ENCODE assay signal across 8 mouse cellular contexts in genomic region chr9:44233021-44233801, GRCm38 (mm10). TPM values are rescaled to one million over a fixed set of nuclear protein-coding genes. Genes with fewer than 3 reads are reported as not detected.
DNase-seq lines count a peak whose midpoint lies in the region; ATAC-seq and TF ChIP-seq lines count a peak whose summit lies in the region.

No protein-coding gene starts in this region.

- peak; percentile 91 for DNase-seq in heart, embryonic 10.5 days (ENCODE audit: low spot score)
- no peak for DNase-seq in heart, postnatal 4 days
- DNase-seq in embryonic facial prominence, embryonic 14.5 days (ENCODE audit: low spot score): peak; percentile 47
- peak; percentile 63 for DNase-seq in hindbrain, postnatal 0 days (ENCODE audit: low spot score)
- peak; percentile 73 for DNase-seq in thymus, adult 2 months
- DNase-seq in adrenal gland, postnatal 4 days (ENCODE audit: low spot score in 2 of 2): no peak

- ATAC-seq in embryonic facial prominence, embryonic 14.5 days (ENCODE audit: low read depth): peak; percentile 77
- ATAC-seq in hindbrain, postnatal 0 days: peak; percentile 73
- ATAC-seq in megakaryocyte-erythroid progenitor cell, adult 5-6 weeks (replicated peaks; ENCODE audit: low FRiP score, low TSS enrichment, poor library complexity, severe bottlenecking): peak; percentile 53

- TF ChIP-seq EP300 in ES-Bruce4 (IDR thresholded peaks at IDR 0.05; ENCODE audit: insufficient read depth, low read depth, low read length): no peak

- H3K4me1 ChIP-seq in heart, embryonic 10.5 days: peaks cover 38% of the 10 kb centered on the region
- H3K4me1 ChIP-seq in ES-Bruce4 (ENCODE audit: control insufficient read depth, insufficient read depth, low read length): no peaks in the 10 kb centered on the region
- H3K4me1 ChIP-seq in embryonic facial prominence, embryonic 14.5 days (ENCODE audit: control insufficient read depth, insufficient read depth, low read length): peaks cover 14% of the 10 kb centered on the region
- peaks cover 14% of the 10 kb centered on the region for H3K4me1 ChIP-seq in hindbrain, postnatal 0 days (ENCODE audit: insufficient read depth, low read length)
- H3K4me1 ChIP-seq in thymus, adult 2 months (replicated peaks; ENCODE audit: control insufficient read depth, insufficient read depth, low read length): peaks cover 41% of the 10 kb centered on the region

- H3K36me3 ChIP-seq in heart, embryonic 10.5 days: 0 out of 2 replicates have a peak, but pooled peaks cover 3% of the 10 kb centered on the region
- H3K36me3 ChIP-seq in ES-Bruce4 (ENCODE audit: control insufficient read depth, insufficient read depth, low read length, poor library complexity, severe bottlenecking): no peaks in the 10 kb centered on the region
- H3K36me3 ChIP-seq in embryonic facial prominence, embryonic 14.5 days (ENCODE audit: control insufficient read depth, insufficient read depth, low read length): no peaks in the 10 kb centered on the region
- H3K36me3 ChIP-seq in hindbrain, postnatal 0 days (ENCODE audit: insufficient read depth, low read length): no peaks in the 10 kb centered on the region
- H3K36me3 ChIP-seq in thymus, adult 2 months (ENCODE audit: control insufficient read depth, insufficient read depth, low read length): peaks cover 4% of the 10 kb centered on the region

- TF ChIP-seq POLR2A in ES-Bruce4 (IDR thresholded peaks at IDR 0.05; ENCODE audit: insufficient read depth, low read length): no peak
- peak; percentile 14; the same call in 1 of the 2 replicates for TF ChIP-seq POLR2A in thymus, adult 2 months (IDR thresholded peaks at IDR 0.05; ENCODE audit: control insufficient read depth, extremely low read depth, insufficient read depth, low read length, poor library complexity)

- peak overlapping the region; percentile 99 for H3K27ac ChIP-seq in heart, embryonic 10.5 days
- H3K27ac ChIP-seq in ES-Bruce4 (ENCODE audit: insufficient read depth, low read length): peak overlapping the region; percentile 78
- peak overlapping the region; percentile 86 for H3K27ac ChIP-seq in embryonic facial prominence, embryonic 14.5 days (replicated peaks; ENCODE audit: low read depth, low read length)
- H3K27ac ChIP-seq in hindbrain, postnatal 0 days: peak overlapping the region; percentile 96
- peak overlapping the region; percentile 66 for H3K27ac ChIP-seq in thymus, adult 2 months (ENCODE audit: control insufficient read depth, insufficient read depth, low read length)

- peak overlapping the region; percentile 94 for H3K9ac ChIP-seq in ES-Bruce4 (ENCODE audit: low read depth, poor library complexity, severe bottlenecking)
- H3K9ac ChIP-seq in embryonic facial prominence, embryonic 14.5 days (ENCODE audit: low read depth, low read length): peak overlapping the region; percentile 80
- peak overlapping the region; percentile 92 for H3K9ac ChIP-seq in hindbrain, postnatal 0 days (replicated peaks; ENCODE audit: low read length)

- under 1% methylated on average over 40 of the region's 40 CpGs for WGBS in heart, embryonic 10.5 days
- WGBS in embryonic facial prominence, embryonic 14.5 days: 1% methylated on average over 28 of the region's 40 CpGs
- 1% methylated on average over 40 of the region's 40 CpGs for WGBS in hindbrain, postnatal 0 days
- WGBS in thymus, adult 2 months: under 1% methylated on average over 40 of the region's 40 CpGs

- H3K4me2 ChIP-seq in embryonic facial prominence, embryonic 14.5 days (ENCODE audit: low read depth, low read length): peak overlapping the region; percentile 70
- peak overlapping the region; percentile 77 for H3K4me2 ChIP-seq in hindbrain, postnatal 0 days (ENCODE audit: low read depth, low read length)

- H3K4me3 ChIP-seq in heart, embryonic 10.5 days: peak overlapping the region; percentile 94
- H3K4me3 ChIP-seq in ES-Bruce4 (ENCODE audit: low read depth, low read length): peak overlapping the region; percentile 77
- H3K4me3 ChIP-seq in embryonic facial prominence, embryonic 14.5 days (ENCODE audit: low read depth, low read length): peak overlapping the region; percentile 86
- H3K4me3 ChIP-seq in hindbrain, postnatal 0 days (ENCODE audit: low read length): peak overlapping the region; percentile 97
- peak overlapping the region; percentile 85 for H3K4me3 ChIP-seq in thymus, adult 2 months (ENCODE audit: control insufficient read depth, insufficient read depth, low read length)

- no peak for TF ChIP-seq CTCF in ES-Bruce4 (IDR thresholded peaks at IDR 0.05; ENCODE audit: low read depth, low read length)
- no peak for TF ChIP-seq CTCF in hindbrain, postnatal 0 days (IDR thresholded peaks at IDR 0.05; ENCODE audit: low read depth)
- no peak for TF ChIP-seq CTCF in thymus, adult 2 months (IDR thresholded peaks at IDR 0.05; ENCODE audit: borderline replicate concordance, control insufficient read depth, extremely low read depth, insufficient read depth, low read length, poor library complexity)

- H3K9me3 ChIP-seq in heart, embryonic 10.5 days: no peaks in the 10 kb centered on the region
- no peaks in the 10 kb centered on the region for H3K9me3 ChIP-seq in ES-Bruce4 (replicated peaks; ENCODE audit: control insufficient read depth, insufficient read depth, low read length, poor library complexity, severe bottlenecking)
- no peaks in the 10 kb centered on the region for H3K9me3 ChIP-seq in embryonic facial prominence, embryonic 14.5 days (ENCODE audit: control insufficient read depth, low read length)
- H3K9me3 ChIP-seq in hindbrain, postnatal 0 days (ENCODE audit: low read length): no peaks in the 10 kb centered on the region

- no peaks in the 10 kb centered on the region for H3K27me3 ChIP-seq in heart, embryonic 10.5 days (ENCODE audit: insufficient read depth, poor library complexity, severe bottlenecking)
- H3K27me3 ChIP-seq in ES-Bruce4 (ENCODE audit: control insufficient read depth, insufficient read depth, low read length, poor library complexity, severe bottlenecking): no peaks in the 10 kb centered on the region
- no peaks in the 10 kb centered on the region for H3K27me3 ChIP-seq in embryonic facial prominence, embryonic 14.5 days (replicated peaks; ENCODE audit: control insufficient read depth, insufficient read depth, low read length)
- H3K27me3 ChIP-seq in hindbrain, postnatal 0 days (ENCODE audit: insufficient read depth, low read length): no peaks in the 10 kb centered on the region
- H3K27me3 ChIP-seq in thymus, adult 2 months (ENCODE audit: control insufficient read depth, insufficient read depth, low read length): no peaks in the 10 kb centered on the region

RNA-seq across cellular contexts. Expression of gene Cbl, which starts 0.6 kb away (rescaled TPM):
- 16.2 and 16.3 TPM in 2 replicates for polyA plus RNA-seq in heart, embryonic 10.5 days (2016; fragmentation: Nextera tagmentation; extraction: Ambion mirVana)
- 10 to 100 TPM; 28.5 to 28.8 TPM for total RNA-seq in heart, postnatal 4 days (2021)
- polyA plus RNA-seq in ES-Bruce4 (2011; ENCODE audit: insufficient read depth, insufficient read length, low read depth, missing spikeins): 58.8 and 62.0 TPM in 2 replicates
- 15.3 and 17.1 TPM in 2 replicates for polyA plus RNA-seq in embryonic facial prominence, embryonic 14.5 days (2014; fragmentation: Nextera tagmentation; extraction: Ambion mirVana)
- 24.2 and 30.5 TPM in 2 replicates for total RNA-seq in hindbrain, postnatal 0 days (2014; rRNA removed)
- polyA plus RNA-seq in hindbrain, postnatal 0 days (2015; fragmentation: Nextera tagmentation; extraction: Ambion mirVana): 13.2 and 14.3 TPM in 2 replicates
- total RNA-seq in megakaryocyte-erythroid progenitor cell, adult 5-6 weeks (2014; fragmentation: Nextera tagmentation): 36.5 and 38.8 TPM in 2 replicates
- total RNA-seq in megakaryocyte-erythroid progenitor cell, adult 5-6 weeks (2017): 8.4 and 39.5 TPM in 2 replicates
- 132 and 194 TPM in 2 replicates for polyA plus RNA-seq in thymus, adult 2 months (2012; rRNA removed)
- 10 to 100 TPM; 34.9 to 41.3 TPM for total RNA-seq in adrenal gland, postnatal 4 days (2021)

RNA-seq across cellular contexts. Expression of gene Ccdc153, which starts 7.3 kb away (rescaled TPM):
- polyA plus RNA-seq in heart, embryonic 10.5 days (2016; fragmentation: Nextera tagmentation; extraction: Ambion mirVana): not detected in 2 replicates
- total RNA-seq in heart, postnatal 4 days (2021): not detected
- not detected in 2 replicates for polyA plus RNA-seq in ES-Bruce4 (2011; ENCODE audit: insufficient read depth, insufficient read length, low read depth, missing spikeins)
- polyA plus RNA-seq in embryonic facial prominence, embryonic 14.5 days (2014; fragmentation: Nextera tagmentation; extraction: Ambion mirVana): 0.96 and 10.0 TPM in 2 replicates
- total RNA-seq in hindbrain, postnatal 0 days (2014; rRNA removed): 1.0 TPM in 1 of 2 replicates, not detected in the other
- polyA plus RNA-seq in hindbrain, postnatal 0 days (2015; fragmentation: Nextera tagmentation; extraction: Ambion mirVana): 2.2 and 2.6 TPM in 2 replicates
- total RNA-seq in megakaryocyte-erythroid progenitor cell, adult 5-6 weeks (2014; fragmentation: Nextera tagmentation): not detected in 2 replicates
- not detected in 2 replicates for total RNA-seq in megakaryocyte-erythroid progenitor cell, adult 5-6 weeks (2017)
- 6.1 and 13.0 TPM in 2 replicates for polyA plus RNA-seq in thymus, adult 2 months (2012; rRNA removed)
- total RNA-seq in adrenal gland, postnatal 4 days (2021): 1 to 10 TPM; 3.4 to 4.6 TPM

RNA-seq across cellular contexts. Expression of gene Pdzd3, which starts 18.1 kb away (rescaled TPM):
- polyA plus RNA-seq in heart, embryonic 10.5 days (2016; fragmentation: Nextera tagmentation; extraction: Ambion mirVana): not detected in 2 replicates
- total RNA-seq in heart, postnatal 4 days (2021): 1 to 10 TPM in 1 of 2 experiments, under 1 TPM in 1; 0.92 to 1.0 TPM
- polyA plus RNA-seq in ES-Bruce4 (2011; ENCODE audit: insufficient read depth, insufficient read length, low read depth, missing spikeins): not detected in 2 replicates
- 0.12 and 0.15 TPM in 2 replicates for polyA plus RNA-seq in embryonic facial prominence, embryonic 14.5 days (2014; fragmentation: Nextera tagmentation; extraction: Ambion mirVana)
- total RNA-seq in hindbrain, postnatal 0 days (2014; rRNA removed): 0.31 TPM in 1 of 2 replicates, not detected in the other
- 0.13 and 0.34 TPM in 2 replicates for polyA plus RNA-seq in hindbrain, postnatal 0 days (2015; fragmentation: Nextera tagmentation; extraction: Ambion mirVana)
- total RNA-seq in megakaryocyte-erythroid progenitor cell, adult 5-6 weeks (2014; fragmentation: Nextera tagmentation): not detected in 2 replicates
- total RNA-seq in megakaryocyte-erythroid progenitor cell, adult 5-6 weeks (2017): not detected in 2 replicates
- polyA plus RNA-seq in thymus, adult 2 months (2012; rRNA removed): 0.55 and 0.59 TPM in 2 replicates
- 1 to 10 TPM in 1 of 2 experiments, under 1 TPM in 1; 0.82 to 2.9 TPM for total RNA-seq in adrenal gland, postnatal 4 days (2021)

RNA-seq across cellular contexts. Expression of gene Nlrx1, which starts 35.2 kb away (rescaled TPM):
- 3.1 and 4.7 TPM in 2 replicates for polyA plus RNA-seq in heart, embryonic 10.5 days (2016; fragmentation: Nextera tagmentation; extraction: Ambion mirVana)
- 10 to 100 TPM; 13.8 to 15.3 TPM for total RNA-seq in heart, postnatal 4 days (2021)
- polyA plus RNA-seq in ES-Bruce4 (2011; ENCODE audit: insufficient read depth, insufficient read length, low read depth, missing spikeins): 1.6 and 2.3 TPM in 2 replicates
- 9.7 and 13.2 TPM in 2 replicates for polyA plus RNA-seq in embryonic facial prominence, embryonic 14.5 days (2014; fragmentation: Nextera tagmentation; extraction: Ambion mirVana)
- total RNA-seq in hindbrain, postnatal 0 days (2014; rRNA removed): 5.7 and 12.7 TPM in 2 replicates
- polyA plus RNA-seq in hindbrain, postnatal 0 days (2015; fragmentation: Nextera tagmentation; extraction: Ambion mirVana): 5.1 and 6.9 TPM in 2 replicates
- total RNA-seq in megakaryocyte-erythroid progenitor cell, adult 5-6 weeks (2014; fragmentation: Nextera tagmentation): 1.3 and 1.8 TPM in 2 replicates
- total RNA-seq in megakaryocyte-erythroid progenitor cell, adult 5-6 weeks (2017): 0.80 and 3.1 TPM in 2 replicates
- polyA plus RNA-seq in thymus, adult 2 months (2012; rRNA removed): 13.4 and 16.2 TPM in 2 replicates
- 10 to 100 TPM; 31.8 to 35.5 TPM for total RNA-seq in adrenal gland, postnatal 4 days (2021)

RNA-seq across cellular contexts. Expression of gene Abcg4, which starts 55.2 kb away (rescaled TPM):
- polyA plus RNA-seq in heart, embryonic 10.5 days (2016; fragmentation: Nextera tagmentation; extraction: Ambion mirVana): 3.4 and 3.9 TPM in 2 replicates
- total RNA-seq in heart, postnatal 4 days (2021): 1 to 10 TPM; 1.2 to 1.5 TPM
- 0.62 and 1.3 TPM in 2 replicates for polyA plus RNA-seq in ES-Bruce4 (2011; ENCODE audit: insufficient read depth, insufficient read length, low read depth, missing spikeins)
- polyA plus RNA-seq in embryonic facial prominence, embryonic 14.5 days (2014; fragmentation: Nextera tagmentation; extraction: Ambion mirVana): 4.5 and 5.1 TPM in 2 replicates
- total RNA-seq in hindbrain, postnatal 0 days (2014; rRNA removed): 59.1 and 69.6 TPM in 2 replicates
- 21.0 and 24.1 TPM in 2 replicates for polyA plus RNA-seq in hindbrain, postnatal 0 days (2015; fragmentation: Nextera tagmentation; extraction: Ambion mirVana)
- 82.3 and 111 TPM in 2 replicates for total RNA-seq in megakaryocyte-erythroid progenitor cell, adult 5-6 weeks (2014; fragmentation: Nextera tagmentation)
- 13.4 TPM in 2 replicates for total RNA-seq in megakaryocyte-erythroid progenitor cell, adult 5-6 weeks (2017)
- polyA plus RNA-seq in thymus, adult 2 months (2012; rRNA removed): 1.2 and 2.7 TPM in 2 replicates
- 10 to 100 TPM; 38.1 to 57.0 TPM for total RNA-seq in adrenal gland, postnatal 4 days (2021)

Comparison
In these comparisons a context has a peak if more than half of its experiments do, and no peak if none do; other contexts are left out.
1. DNase-seq: peak in heart, embryonic 10.5 days (single experiment), embryonic facial prominence, embryonic 14.5 days (single experiment), hindbrain, postnatal 0 days (single experiment) and thymus, adult 2 months (single experiment); none in heart, postnatal 4 days (single experiment) and adrenal gland, postnatal 4 days (0 of 2).
2. Peak in every context shown above with its lines, with median percentiles within 50 percentile points of each other: H3K27ac ChIP-seq, H3K4me3 ChIP-seq, H3K9ac ChIP-seq and ATAC-seq.